ENCODE assay signal across 8 mouse cellular contexts in genomic region chr4:153907573-153907972, GRCm38 (mm10). TPM values are rescaled to one million over a fixed set of nuclear protein-coding genes. Genes with fewer than 3 reads are reported as not detected.
A peak's percentile ranks its signal among the peaks of the same experiment; 100 is the strongest.
DNase-seq lines count a peak whose midpoint lies in the region; ATAC-seq and TF ChIP-seq lines count a peak whose summit lies in the region.
"Had no signal": no experiment of that assay in that cellular context is flagged by ENCODE, and none has a peak within 500 bp of the region (broad histone marks: within the 10 kb centered on the region; RNA-seq: fewer than 3 reads in every experiment).

No protein-coding gene starts in this region.

- ATAC-seq in lung, embryonic 14.5 days (ENCODE audit: insufficient read depth) = no peak
- ATAC-seq in midbrain, embryonic 14.5 days (ENCODE audit: low FRiP score, low TSS enrichment) = no peak

- TF ChIP-seq POLR2A in brain, embryonic 14.5 days (IDR thresholded peaks at IDR 0.05; ENCODE audit: borderline replicate concordance, extremely low read depth, insufficient read depth, insufficient read length, poor library complexity, severe bottlenecking) = no peak

- H3K4me1 ChIP-seq in lung, embryonic 14.5 days (ENCODE audit: insufficient read depth) = no peaks in the 10 kb centered on the region
- no peaks in the 10 kb centered on the region for H3K4me1 ChIP-seq in midbrain, embryonic 14.5 days (ENCODE audit: control insufficient read depth, insufficient read depth, low read length)
- H3K4me1 ChIP-seq: heart, embryonic 13.5 days had no signal

- H3K4me2 ChIP-seq in lung, embryonic 14.5 days = no peak overlapping the region
- H3K4me2 ChIP-seq in midbrain, embryonic 14.5 days (ENCODE audit: low read length) = no peak overlapping the region
- H3K4me2 ChIP-seq: heart, embryonic 13.5 days had no signal

- 13% methylated on average over 11 of the region's 11 CpGs for WGBS in lung, embryonic 14.5 days
- WGBS in midbrain, embryonic 14.5 days = 24% methylated on average over 11 of the region's 11 CpGs

- H3K9me3 ChIP-seq in lung, embryonic 14.5 days (ENCODE audit: low read depth, low read length) = no peaks in the 10 kb centered on the region
- no peaks in the 10 kb centered on the region for H3K9me3 ChIP-seq in midbrain, embryonic 14.5 days (ENCODE audit: control insufficient read depth, low read length)
- H3K9me3 ChIP-seq: heart, embryonic 13.5 days had no signal

- no peak for TF ChIP-seq CTCF in lung, embryonic 14.5 days (IDR thresholded peaks at IDR 0.05; ENCODE audit: low read depth)
- no peak for TF ChIP-seq CTCF in brain, embryonic 14.5 days (IDR thresholded peaks at IDR 0.05; ENCODE audit: borderline replicate concordance, extremely low read depth, insufficient read depth, insufficient read length)

- H3K27ac ChIP-seq in lung, embryonic 14.5 days (ENCODE audit: low read depth) = no peak overlapping the region
- no peak overlapping the region for H3K27ac ChIP-seq in midbrain, embryonic 14.5 days (replicated peaks; ENCODE audit: low read depth, low read length)
- H3K27ac ChIP-seq: heart, embryonic 13.5 days had no signal

- H3K9ac ChIP-seq in lung, embryonic 14.5 days = no peak overlapping the region
- no peak overlapping the region for H3K9ac ChIP-seq in midbrain, embryonic 14.5 days (replicated peaks; ENCODE audit: low read length)
- H3K9ac ChIP-seq: heart, embryonic 13.5 days had no signal

- H3K36me3 ChIP-seq in lung, embryonic 14.5 days (ENCODE audit: insufficient read depth) = no peaks in the 10 kb centered on the region
- H3K36me3 ChIP-seq in midbrain, embryonic 14.5 days (ENCODE audit: control insufficient read depth, insufficient read depth, low read length) = no peaks in the 10 kb centered on the region
- H3K36me3 ChIP-seq: heart, embryonic 13.5 days had no signal

- DNase-seq in lung, embryonic 14.5 days = peak; percentile 88
- no peak for DNase-seq in lung, postnatal 36 days
- peak; percentile 43 for DNase-seq in brain, embryonic 14.5 days (ENCODE audit: low read depth)
- DNase-seq in forelimb bud, embryonic 11.5 days (ENCODE audit: low read depth, low spot score) = peak; percentile 83
- DNase-seq in midbrain, embryonic 14.5 days = peak; percentile 62
- DNase-seq in spleen, postnatal 14 days (ENCODE audit: low spot score in 2 of 2) = no peak
- DNase-seq in left cerebral cortex, adult 18-20 months (ENCODE audit: low spot score in 2 of 2) = no peak

- no peaks in the 10 kb centered on the region for H3K27me3 ChIP-seq in lung, embryonic 14.5 days (ENCODE audit: insufficient read depth, low read length)
- H3K27me3 ChIP-seq in midbrain, embryonic 14.5 days (ENCODE audit: control insufficient read depth, insufficient read depth, low read length) = no peaks in the 10 kb centered on the region

- no peak overlapping the region for H3K4me3 ChIP-seq in lung, embryonic 14.5 days (ENCODE audit: low read depth, low read length)
- H3K4me3 ChIP-seq in midbrain, embryonic 14.5 days (replicated peaks; ENCODE audit: low read depth, low read length) = no peak overlapping the region
- H3K4me3 ChIP-seq: heart, embryonic 13.5 days had no signal

RNA-seq across cellular contexts. Expression of gene A430005L14Rik, which starts 49.5 kb away (rescaled TPM):
- 86.9 and 91.4 TPM in 2 replicates for polyA plus RNA-seq in lung, embryonic 14.5 days (2014; fragmentation: Nextera tagmentation; extraction: Ambion mirVana)
- polyA plus RNA-seq in brain, embryonic 14.5 days (2012; rRNA removed) = 40.0 and 49.1 TPM in 2 replicates
- 63.3 and 63.7 TPM in 2 replicates for polyA plus RNA-seq in midbrain, embryonic 14.5 days (2014; fragmentation: Nextera tagmentation; extraction: Ambion mirVana)
- 10 to 100 TPM; 25.3 to 25.6 TPM for total RNA-seq in left cerebral cortex, adult 18-20 months (2021)

Comparison
In these comparisons a context has a peak if more than half of its experiments do, and no peak if none do; other contexts are left out.
1. DNase-seq: peak in lung, embryonic 14.5 days (single experiment), brain, embryonic 14.5 days (single experiment), forelimb bud, embryonic 11.5 days (single experiment) and midbrain, embryonic 14.5 days (single experiment); none in lung, postnatal 36 days (single experiment), spleen, postnatal 14 days (0 of 2) and left cerebral cortex, adult 18-20 months (0 of 2).